8 mouse cellular contexts compared by ENCODE assay signal in the genomic region with DNA sequence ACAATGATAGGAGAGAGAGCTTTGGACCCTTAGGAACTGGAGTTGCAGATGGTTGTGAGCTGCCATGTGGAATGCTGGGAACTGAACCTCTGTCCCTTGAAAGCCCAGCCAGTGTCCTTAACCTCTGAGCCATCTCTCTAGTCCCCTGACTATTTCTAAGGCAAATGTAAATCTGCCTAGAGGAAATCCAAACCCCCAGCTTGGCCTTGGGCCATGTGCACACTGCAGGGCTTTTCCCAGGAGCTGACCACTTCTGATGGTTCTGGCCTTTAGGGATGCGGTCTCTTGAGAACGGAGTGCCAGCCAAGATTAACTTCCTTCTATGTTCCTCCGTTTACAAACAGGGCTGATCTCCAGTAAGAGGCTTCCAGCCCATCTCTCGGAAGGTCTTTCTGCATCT.
"Had no signal": no experiment of that assay in that cellular context is flagged by ENCODE, and none has a peak within 500 bp of the region (broad histone marks: within the 10 kb centered on the region; RNA-seq: fewer than 3 reads in every experiment).

No protein-coding gene starts in this region.

- DNase-seq: kidney, adult 11 months; kidney, postnatal 10 days; left cerebral cortex, postnatal 4 days; lung, adult 18-20 months; midbrain, embryonic 14.5 days; right cerebral cortex, postnatal 4 days; spleen, adult 18-20 months; thymus, postnatal 36 days had no signal
